ENCODE assay signal across 21 mouse cellular contexts in genomic region chr9:34628841-34629240, GRCm38 (mm10).
"Had no signal": no experiment of that assay in that cellular context is flagged by ENCODE, and none has a peak within 500 bp of the region (broad histone marks: within the 10 kb centered on the region; RNA-seq: fewer than 3 reads in every experiment).

No protein-coding gene starts in this region.

- H3K27me3 ChIP-seq: limb, embryonic 12.5 days; limb, embryonic 15.5 days; midbrain, embryonic 12.5 days; midbrain, embryonic 15.5 days; neural tube, embryonic 12.5 days; neural tube, embryonic 15.5 days had no signal

- H3K27ac ChIP-seq: limb, embryonic 12.5 days; limb, embryonic 15.5 days; liver, embryonic 14.5 days; macrophage; midbrain, embryonic 12.5 days; midbrain, embryonic 15.5 days; neural tube, embryonic 12.5 days; neural tube, embryonic 15.5 days; stomach, postnatal 0 days had no signal

- H3K4me3 ChIP-seq: limb, embryonic 12.5 days; limb, embryonic 15.5 days; midbrain, embryonic 12.5 days; midbrain, embryonic 15.5 days; neural tube, embryonic 12.5 days; neural tube, embryonic 15.5 days had no signal

- DNase-seq: kidney, postnatal 10 days; kidney, postnatal 36 days; layer of hippocampus, postnatal 36 days; left cerebral cortex, postnatal 4 days; liver, postnatal 0 days; lung, embryonic 14.5 days; right cerebral cortex, adult 18-20 months; right cerebral cortex, postnatal 14 days; right cerebral cortex, postnatal 4 days; thymus, adult 2 months; thymus, postnatal 14 days; thymus, postnatal 4 days had no signal

- H3K4me1 ChIP-seq: limb, embryonic 15.5 days; midbrain, embryonic 12.5 days; midbrain, embryonic 15.5 days; neural tube, embryonic 12.5 days had no signal
